Mouse (Mus musculus): Measurements from ENCODE around the gene Cmpk1. TPM values are rescaled to one million over a fixed set of nuclear protein-coding genes. Genes with fewer than 3 reads are reported as not detected.

Cmpk1 gene
- 100 to 1,000 TPM; 126 to 128 TPM for total RNA-seq (2021)
- long read RNA-seq, experiment 1, transcript Cmpk1-201 (6 exons, 3,170 nt) = major isoform, 273 of 292 reads
- long read RNA-seq, experiment 1, partial matches to known transcripts = 6 of 292 reads
- long read RNA-seq, experiment 1, other reads (novel, unspliced or antisense) = 13 of 292 reads
- long read RNA-seq, experiment 2, transcript Cmpk1-201 (6 exons, 3,170 nt) = major isoform, 64 of 65 reads
- long read RNA-seq, experiment 2, partial matches to known transcripts = 1 of 65 reads
- long read RNA-seq, experiment 2, other reads (novel, unspliced or antisense) = 0 of 65 reads

DNA sequence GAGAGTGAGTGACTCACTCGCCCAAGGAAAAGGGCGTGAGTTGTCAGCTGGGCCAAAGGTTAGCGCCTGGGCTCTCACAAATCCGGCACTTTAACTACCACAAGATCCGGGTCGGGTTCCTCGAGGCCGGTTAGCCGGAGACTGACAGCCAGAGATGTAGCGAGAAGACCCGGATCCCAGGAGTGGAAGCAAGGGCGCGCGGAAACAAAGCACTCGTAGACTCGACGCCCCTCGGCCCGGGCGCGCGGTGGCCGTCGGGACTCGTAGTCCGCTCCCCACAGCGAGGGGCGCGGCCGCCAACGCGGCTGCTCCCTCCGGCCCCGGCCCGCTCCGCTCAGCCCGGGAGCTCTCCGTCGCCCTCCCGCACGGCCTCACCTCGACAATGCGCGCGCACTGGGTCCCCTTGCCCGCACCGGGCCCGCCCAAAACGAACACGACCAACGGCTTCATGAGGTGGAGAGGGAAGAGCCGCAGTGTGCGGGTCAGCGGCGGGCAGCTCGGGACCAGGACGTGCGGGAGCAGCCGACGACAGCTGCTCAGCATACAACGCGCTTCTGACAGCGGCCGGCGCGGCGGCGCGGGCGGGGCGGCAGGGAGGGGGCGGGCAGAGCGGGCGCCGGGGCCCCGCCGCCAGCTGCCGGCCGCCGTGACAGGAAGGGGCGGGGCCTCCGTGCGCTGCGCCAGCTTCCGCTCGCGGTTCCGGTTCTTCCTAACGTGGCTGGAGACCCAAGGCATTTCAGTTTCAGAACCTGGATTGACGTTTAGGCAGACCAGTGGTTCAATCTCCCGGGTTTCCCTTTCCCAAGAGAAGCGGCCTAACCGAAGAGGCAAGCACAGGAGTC lies at the start of gene Cmpk1:
Cmpk1 (minus strand) TSS at position 651 of the 842 bp plus-strand sequence.
- peak; percentile 90 to 96 for DNase-seq

DNA sequence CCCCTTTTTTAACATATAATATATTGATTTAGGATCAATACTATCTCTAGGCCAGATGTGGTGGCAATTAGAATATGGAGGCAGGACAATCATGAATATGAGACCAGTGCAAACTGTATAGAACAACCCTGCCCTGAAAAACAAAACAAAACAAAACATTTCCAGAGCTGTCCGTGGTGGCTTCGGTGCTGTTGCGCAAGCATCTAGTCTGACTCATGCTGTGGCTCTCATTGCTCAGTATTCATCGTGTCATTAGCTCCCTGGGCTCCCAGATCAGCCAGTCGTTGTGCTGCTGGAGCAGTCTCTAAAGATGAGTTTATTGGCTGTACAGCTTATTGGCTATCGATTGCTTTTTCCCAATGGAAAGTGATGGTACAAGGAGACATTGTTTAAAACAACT lies 48.0 kb upstream of the Cmpk1 start:
- peak; percentile 64 to 67 for DNase-seq

DNA sequence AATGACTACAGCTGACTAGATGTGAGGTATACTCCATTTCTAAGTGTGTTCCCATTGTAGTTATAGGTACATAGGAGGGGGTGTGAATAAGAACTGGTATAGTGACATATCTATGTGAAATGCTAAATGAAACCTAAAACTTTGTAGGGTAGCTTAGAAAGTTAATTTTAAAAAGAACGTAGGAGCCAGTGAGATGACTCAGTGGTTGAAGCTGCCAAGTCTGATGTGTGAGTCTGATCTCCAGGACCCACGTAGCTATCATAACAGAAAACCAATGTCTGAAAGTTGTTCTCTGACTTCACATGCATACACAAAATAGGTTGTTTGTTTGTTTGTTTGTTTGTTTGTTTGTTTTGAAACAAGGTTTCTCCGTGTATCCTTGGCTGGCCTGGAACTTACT lies 33.0 kb upstream of the Cmpk1 start:
- DNase-seq = no peak

DNA sequence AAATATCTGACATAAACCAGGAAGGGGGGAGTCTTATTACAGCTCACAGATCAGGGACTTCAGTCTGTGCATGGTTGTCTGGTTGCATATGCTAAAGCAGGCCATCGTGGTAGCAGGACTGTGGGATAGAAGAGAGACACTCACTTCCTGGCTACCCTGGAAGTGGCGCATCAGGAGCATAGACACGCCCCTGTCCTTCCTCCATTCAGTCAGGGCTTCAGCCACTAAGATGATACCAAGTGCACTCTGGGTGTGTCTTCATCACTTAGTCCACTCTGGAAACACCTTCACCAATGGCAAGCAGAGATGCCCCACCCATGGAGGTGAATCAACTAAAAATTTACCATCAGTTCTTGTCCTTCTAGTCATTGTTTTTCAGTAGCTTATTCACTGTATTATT lies 27.2 kb upstream of the Cmpk1 start:
- no peak for DNase-seq

DNA sequence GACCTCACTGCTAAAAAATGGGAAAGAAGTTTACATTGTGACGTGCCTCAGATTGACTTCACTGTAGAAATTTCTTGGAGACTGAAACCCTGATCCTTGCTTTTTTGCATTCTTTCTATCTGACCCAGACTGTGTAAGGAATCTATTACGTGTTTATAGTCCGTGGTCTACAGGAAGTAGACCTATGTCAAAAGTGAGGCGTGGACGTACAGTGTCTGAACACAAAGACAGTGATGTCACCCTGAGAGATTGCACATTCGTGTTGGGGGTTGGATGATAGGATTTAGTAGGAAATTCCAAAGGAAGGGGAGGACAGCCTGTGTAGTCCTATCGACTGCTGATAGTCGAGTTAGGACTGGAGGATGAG lies 13.4 kb upstream of the Cmpk1 start:
- no peak for DNase-seq

DNA sequence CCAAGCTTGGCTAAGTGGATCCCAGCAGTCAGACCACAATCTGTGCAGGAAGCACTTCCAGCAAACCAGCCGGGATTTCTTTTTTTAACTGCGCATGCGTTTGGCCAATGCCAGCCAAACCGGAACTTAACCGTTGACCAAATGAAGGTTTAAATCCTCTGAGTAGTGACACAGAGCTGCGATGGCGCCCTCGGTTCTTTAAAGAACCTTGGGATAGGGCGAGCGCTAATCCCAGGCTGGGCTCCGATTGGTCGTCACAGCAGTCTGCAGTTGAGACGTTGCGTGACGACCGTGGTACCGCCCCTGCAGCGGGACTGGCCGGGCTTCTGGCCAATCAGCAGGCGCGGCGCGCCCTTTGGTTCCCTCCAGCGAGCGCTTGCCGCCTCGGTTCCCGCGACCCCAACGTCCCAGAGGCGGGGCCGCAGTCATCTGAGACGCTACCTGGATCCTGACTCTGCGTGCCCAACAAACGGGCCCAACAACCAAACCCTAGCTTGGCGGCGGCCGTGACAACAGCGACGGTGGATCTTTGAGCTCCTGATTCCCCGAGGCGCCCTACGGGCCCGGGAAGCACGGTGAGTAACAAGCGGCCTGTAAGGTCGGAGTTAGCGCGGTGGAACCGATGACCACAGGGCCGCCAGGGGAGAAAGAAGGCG lies 12.9 kb upstream of the Cmpk1 start, which contains the start of gene Stil:
Stil (plus strand) TSS at position 387 of the 656 bp plus-strand sequence.
- peak; percentile 96 to 98 for DNase-seq

DNA sequence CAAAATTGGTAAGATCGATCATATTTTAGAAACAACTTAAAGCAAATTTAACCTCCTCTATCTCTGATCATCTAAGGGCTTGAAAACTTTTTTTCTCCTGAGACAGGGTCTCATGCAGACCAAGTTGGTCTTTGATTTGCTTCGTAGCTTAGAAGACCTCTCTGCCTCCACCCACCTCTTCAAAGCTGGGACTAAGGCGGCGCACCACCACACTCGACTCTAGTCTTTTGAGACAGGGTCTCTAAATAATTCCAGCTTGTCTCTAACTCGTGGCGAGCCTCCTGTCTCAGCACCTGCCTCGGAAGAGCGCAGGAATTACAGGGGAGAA lies 12.4 kb upstream of the Cmpk1 start:
- DNase-seq = no peak

DNA sequence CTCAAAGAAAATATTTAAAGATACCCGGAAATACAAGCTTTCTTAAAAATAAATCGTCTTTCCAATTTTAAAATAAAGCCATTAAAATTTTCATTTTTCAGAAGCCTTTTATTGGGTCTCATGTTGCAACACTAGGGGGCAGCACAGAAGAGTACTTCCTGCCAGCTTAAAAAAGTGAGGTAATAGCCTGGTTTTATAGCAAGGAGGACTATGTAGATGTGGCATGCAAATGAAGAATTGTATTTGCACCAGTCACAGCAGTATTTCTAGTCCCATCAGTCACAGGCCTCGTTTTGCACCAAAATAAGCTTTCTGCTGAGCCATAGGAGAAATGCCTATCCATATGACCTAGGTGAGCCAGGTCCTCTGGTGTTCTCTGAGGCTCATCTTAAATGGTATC lies 10.0 kb upstream of the Cmpk1 start:
- peak; percentile 25 to 62 for DNase-seq

DNA sequence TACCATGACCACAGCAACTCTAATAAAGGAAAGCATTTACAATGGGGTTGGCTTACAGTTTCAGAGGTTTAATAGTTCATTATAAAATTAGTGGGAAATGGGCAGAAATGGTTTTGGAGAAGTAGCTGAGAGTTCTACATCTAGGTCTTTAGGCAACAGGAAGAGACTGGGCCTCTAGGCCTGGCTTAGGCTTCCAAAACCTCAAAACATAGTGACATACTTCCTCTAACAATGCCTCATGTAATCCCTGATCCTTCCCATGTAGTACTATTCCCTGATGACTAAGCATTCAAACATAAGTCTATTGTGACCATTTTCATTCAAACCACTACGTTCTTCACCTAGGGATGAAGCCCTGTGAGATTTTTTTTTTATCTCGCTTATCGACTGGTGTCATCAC lies 7.2 kb upstream of the Cmpk1 start:
- DNase-seq = no peak

DNA sequence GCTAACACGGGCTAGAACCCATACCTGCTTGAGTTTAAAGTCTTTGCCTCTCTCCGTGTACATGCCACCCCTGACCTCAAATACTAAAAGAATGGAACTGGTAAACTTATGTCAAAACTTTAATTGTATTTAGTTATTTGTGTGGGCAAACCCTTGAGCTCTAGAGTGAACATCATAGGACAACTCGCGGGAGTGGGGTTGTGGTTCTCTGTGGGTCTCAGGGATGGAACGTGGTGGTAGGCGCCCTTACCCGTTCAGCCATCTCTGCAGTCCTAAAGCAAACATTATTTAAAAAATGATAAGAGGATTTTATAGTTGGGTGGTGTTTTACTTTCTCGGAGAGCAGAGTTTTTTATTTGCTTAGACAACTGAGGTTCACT lies 840 bp downstream of the Cmpk1 start:
- DNase-seq = no peak

DNA sequence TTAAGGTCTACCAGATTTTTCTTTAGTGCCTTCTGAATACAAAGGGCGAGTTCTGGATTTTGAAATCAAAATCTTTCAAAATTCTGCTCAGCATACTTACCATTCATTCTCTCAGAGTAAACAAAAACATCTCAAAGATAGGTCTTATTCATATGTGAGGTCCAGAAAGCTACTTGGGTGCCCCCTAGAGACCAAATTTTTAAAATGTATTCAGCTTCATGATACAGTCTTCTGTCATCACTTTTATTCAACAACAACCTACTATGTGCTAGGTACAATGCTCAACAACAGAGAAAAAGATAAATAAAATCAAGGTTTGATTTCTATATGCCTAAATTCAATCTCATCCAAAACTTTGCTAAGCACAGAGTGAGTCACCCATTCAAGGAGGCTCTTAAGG lies 4.0 kb downstream of the Cmpk1 start:
- DNase-seq = no peak

DNA sequence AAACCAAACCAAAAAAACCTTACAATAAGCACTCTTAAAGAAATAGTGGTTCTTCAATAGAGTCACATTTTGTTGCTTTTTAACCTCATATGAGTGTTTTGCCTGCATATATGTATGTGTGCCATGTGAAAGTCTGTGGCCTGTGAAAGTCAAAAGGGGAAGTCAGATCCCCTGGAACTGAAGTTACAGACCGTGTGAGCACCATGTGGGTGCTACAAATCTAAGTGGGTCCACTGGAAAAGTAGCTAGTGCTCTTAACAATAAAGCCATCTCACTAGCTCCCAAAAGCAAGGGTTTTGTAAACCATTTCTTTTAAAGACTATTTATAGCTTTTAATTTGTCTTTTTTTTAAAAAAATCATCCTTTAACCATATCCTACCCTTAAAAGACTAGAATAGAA lies 4.4 kb downstream of the Cmpk1 start:
- no peak for DNase-seq

DNA sequence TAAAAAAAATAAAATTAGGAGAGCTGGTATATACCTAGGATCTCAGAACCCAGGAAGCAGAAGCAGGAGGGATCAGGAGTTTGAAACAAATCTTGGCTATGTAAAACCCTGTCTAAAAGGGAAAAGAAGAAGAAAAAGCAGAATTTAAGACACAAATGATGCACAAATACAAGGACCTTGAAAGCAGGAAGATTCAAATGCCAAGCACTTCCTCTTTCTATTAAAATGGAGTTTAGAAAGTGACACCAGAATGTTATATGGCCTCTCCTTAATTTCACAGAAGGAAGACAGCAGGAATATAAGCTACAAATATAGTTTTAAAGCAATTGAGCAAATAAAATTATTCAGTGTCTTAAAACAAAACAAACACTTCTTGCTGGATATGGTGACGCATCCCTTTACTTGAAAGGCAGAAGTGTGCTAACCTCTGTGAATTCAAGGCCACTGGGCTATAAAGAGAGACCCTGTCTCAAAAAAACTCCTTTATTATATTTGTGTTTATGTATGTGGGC lies 13.8 kb downstream of the Cmpk1 start:
- DNase-seq = no peak

DNA sequence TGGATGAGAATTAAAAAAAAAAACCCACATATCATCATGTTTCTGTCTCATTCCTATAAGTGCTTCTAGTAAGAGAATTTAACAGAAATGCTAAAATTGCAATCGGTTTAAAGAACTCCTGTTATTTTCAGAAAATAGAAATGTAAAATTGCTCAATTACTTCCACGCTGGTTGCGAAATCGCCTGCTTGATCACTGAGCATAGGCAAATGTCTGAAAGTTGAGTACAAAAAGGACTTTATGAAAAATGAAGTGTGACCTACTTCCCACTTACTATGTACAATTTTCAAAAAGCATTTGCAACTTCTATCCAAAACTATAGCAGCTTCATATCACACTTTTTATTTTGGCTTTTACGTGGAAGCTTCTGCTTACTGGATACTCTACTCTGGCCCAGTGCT lies 16.3 kb downstream of the Cmpk1 start:
- DNase-seq = peak; percentile 10 to 16

DNA sequence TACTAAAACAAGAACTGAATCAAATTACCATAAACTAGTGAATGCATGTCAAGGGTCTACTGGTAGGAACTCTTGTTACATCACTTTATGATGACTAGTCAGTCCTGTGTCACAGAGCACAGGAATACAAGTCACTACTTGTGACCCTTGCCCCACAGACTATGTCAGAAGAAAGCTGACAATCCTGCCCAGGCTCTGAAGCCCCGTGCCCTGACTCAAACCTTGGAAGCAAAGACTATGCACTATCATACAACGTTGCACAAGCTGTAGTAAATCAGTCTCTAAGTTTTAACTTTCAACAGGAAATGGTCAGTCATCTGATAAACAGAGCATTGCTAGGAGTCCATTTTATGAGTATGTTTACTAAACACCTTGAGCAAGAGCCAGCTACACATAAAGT lies 26.2 kb downstream of the Cmpk1 start:
- DNase-seq = peak in 1 of 2 experiments; percentile 16

DNA sequence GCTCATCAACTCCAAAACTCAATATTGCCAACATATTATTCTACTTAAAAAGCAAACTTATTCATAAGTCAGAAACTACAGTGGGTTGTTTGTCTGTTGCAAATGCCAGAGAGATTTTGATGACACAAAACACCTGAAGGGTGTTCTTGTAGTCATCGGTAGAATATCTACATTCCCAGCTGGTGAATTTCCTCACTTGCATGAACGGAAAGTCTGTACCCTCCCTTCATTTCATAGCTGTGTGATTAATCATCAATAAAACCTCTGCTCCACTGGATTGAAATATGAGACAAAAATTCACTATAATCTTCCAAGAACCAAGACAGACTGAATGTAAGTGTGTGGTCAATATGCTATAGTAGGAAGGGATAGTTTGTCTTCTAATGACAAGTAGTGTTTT lies 27.5 kb downstream of the Cmpk1 start:
- DNase-seq = no peak

DNA sequence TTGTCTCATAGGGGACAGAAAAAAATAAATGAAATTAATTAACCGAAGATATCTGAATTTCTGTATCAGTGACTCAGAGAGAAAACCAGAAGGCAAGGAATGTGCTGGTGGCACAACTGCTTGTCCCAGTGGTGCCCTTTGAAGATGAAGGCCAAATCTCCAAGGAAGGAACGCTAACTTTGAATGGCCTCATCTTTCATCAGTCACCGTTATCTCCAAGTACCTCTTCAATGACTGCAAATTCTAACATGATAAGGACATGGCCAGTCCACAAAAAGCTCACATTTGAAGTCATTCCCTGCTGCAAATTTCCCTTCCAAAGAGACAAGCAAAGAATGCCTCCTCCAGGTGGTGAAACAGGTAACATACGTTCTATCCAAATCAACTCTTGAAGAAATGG lies 28.3 kb downstream of the Cmpk1 start:
- DNase-seq = peak in 1 of 2 experiments; percentile 20

DNA sequence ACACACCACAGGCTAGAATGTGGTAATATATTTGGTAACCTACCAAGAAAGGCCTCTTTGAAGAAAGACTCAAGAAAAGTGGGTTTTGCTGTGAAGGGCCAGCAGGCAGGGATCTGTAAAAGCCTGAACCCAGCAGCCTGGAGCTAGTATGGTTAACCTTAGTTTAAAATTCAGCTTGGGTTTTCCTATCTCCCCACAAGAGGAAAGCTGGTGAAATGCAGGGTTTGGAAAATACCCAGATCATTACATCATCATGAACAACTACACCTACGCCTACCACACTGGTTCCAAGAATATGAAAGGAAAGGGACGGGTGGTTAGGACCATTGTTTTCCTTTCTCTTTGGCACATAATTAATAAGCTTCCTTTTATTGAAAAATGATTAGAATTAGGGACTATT lies 28.8 kb downstream of the Cmpk1 start:
- DNase-seq = no peak

DNA sequence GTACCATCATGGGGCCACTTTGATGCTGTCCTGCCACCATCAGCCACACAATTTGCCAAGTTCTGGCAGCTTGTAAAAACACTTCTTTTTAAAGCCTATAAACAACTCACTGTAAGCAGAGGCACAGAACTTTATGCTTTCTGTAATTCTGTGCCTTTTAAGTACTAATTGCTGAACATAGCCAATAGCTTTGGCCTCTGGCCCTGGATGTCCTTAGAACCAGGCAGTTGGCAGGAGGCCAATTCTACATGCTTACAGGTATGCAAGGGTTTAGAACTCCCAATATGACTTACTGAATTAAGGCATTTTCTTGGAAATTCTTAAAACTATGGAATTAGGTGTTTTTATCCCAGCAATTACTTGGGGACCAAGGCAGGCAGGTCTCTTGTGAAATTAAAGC lies 29.6 kb downstream of the Cmpk1 start:
- no peak for DNase-seq

DNA sequence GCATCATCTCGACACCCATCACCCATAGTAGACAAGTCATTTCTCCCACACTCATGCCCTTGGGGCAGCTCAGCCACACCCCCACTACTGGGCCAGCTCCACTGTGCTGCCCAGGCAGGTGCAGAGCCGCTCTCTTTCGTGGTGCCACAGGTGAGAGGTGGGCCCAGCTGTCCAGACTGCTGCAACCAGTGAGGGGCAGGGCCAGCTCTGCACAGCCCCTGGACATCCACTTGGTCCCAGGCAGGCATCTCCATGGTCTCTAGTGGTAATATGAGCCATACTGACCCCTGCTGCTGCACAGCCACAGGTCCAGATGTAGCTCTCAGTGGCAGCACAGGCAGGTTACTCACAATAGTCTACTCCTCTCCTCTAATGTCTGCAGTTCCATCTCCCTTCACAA lies 33.9 kb downstream of the Cmpk1 start:
- DNase-seq = no peak

DNA sequence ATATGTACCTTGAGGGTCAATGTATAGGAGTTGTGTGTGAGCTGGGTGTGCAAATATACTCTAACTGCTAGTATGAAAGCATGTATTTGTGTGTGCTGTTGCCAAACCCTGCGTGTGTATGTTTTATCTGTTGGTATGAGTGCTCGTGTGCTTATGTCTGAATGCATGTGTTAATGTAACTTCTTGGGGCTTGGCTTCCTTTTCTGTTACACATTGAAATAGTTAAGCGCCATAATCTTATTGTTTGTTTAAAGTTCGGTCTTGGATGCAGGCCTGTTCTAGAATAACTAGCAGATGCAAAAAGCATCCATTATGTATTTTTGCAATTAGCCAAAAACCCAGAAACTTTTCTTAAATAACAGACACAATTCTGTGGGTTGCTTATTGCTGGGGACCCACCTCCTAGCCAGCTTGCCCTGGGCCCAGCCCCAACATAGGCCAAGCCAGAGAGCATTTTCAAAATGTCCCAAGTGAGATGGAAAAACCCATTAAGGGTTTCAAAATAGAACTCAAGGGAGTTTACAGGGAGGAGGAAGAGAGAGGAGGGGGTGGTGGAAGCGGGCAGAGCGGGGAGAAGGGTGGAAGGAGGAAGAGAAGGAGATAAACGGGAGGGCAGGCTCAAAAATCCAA lies 39.1 kb downstream of the Cmpk1 start:
- no peak for DNase-seq

DNA sequence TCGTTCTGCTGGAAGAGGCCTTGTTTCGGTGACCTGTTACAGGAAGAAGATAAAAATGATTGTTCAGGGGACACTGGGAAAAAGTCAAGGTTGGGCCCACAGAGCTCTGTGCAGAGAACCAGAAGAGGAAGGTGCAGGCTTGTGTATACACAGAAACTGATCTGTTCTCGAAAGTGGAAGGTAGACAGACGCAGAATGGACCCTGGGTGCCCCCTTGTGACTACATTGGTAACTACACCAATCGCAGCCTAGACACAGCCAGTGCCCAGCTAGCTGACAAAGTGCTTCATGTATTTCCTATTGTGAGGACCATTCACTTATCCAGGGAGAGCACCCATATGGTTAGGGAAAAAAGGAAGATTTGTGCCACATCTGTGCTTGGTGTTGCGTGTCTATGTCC lies 39.6 kb downstream of the Cmpk1 start:
- DNase-seq = peak; percentile 84 to 90

DNA sequence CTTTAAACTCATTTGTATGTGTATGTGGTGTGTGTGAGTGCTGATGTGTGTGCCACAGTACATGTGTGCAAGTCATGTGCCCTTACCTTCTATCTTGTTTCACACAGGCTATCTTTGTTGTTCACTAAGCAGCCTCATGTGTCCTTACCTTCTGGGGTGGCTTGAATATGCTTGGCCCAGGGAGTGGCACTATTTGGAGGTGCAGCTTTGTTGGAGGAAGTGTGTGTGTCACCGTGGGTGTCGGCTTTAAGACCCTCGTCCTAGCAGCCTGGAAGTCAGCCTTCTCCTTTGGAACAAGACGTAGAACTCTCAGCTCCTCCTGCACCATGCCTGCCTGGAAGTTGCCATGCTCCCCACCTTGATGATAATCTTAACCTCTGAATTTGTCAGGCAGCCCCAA lies 40.6 kb downstream of the Cmpk1 start:
- no peak for DNase-seq

Data from adrenal gland, postnatal 36 days (tissue).